Comparison of ENCODE assay signal across 13 mouse cellular contexts in the genomic region with DNA sequence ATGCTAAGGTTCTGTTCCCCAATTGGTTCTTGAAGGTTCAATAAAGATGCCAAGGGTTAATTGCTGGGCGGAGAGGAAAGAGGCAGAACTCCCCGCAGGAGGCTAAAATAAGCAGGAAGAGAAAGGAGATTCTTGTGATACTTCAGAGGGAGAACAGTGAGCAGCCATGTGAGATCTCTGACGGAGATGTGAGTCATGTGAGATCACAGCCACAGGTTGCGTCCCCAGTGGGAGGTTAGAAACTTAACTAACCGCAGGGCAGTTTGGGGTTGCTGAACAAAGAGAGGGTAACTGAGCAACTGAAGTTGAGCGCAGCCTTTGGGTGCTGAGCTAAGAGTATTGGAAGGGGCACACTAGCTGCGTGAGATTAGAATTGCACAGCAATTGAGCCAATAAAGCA. TPM values are rescaled to one million over a fixed set of nuclear protein-coding genes. Genes with fewer than 3 reads are reported as not detected.
A peak's percentile ranks its signal among the peaks of the same experiment; 100 is the strongest.
DNase-seq lines count a peak whose midpoint lies in the region; ATAC-seq and TF ChIP-seq lines count a peak whose summit lies in the region.
"Had no signal": no experiment of that assay in that cellular context is flagged by ENCODE, and none has a peak within 500 bp of the region (broad histone marks: within the 10 kb centered on the region; RNA-seq: fewer than 3 reads in every experiment).

No protein-coding gene starts in this region.

- ATAC-seq in activated CD4-positive, CD25-positive, alpha-beta regulatory T cell, adult 4 months: peak; percentile 98
- ATAC-seq: forebrain, embryonic 14.5 days; liver, embryonic 12.5 days had no signal

- no peaks in the 10 kb centered on the region for H3K36me3 ChIP-seq in myocyte (ENCODE audit: control insufficient read depth, insufficient read depth)
- H3K36me3 ChIP-seq in midbrain, embryonic 10.5 days: no peaks in the 10 kb centered on the region
- H3K36me3 ChIP-seq: hindbrain, embryonic 10.5 days; kidney, embryonic 15.5 days; neural tube, embryonic 12.5 days had no signal

- H3K79me2 ChIP-seq in myocyte (ENCODE audit: control insufficient read depth, insufficient read depth): no peaks in the 10 kb centered on the region

- 65% methylated on average over 7 of the region's 7 CpGs for WGBS in midbrain, embryonic 10.5 days

- no peaks in the 10 kb centered on the region; the same call in 1 of the 2 replicates for H3K4me1 ChIP-seq in midbrain, embryonic 10.5 days
- H3K4me1 ChIP-seq: kidney, embryonic 15.5 days; neural tube, embryonic 12.5 days had no signal

- no peak overlapping the region for H3K27ac ChIP-seq in midbrain, embryonic 10.5 days (replicated peaks)
- H3K27ac ChIP-seq: hindbrain, embryonic 10.5 days; kidney, embryonic 15.5 days; liver, embryonic 12.5 days; neural tube, embryonic 12.5 days had no signal

- TF ChIP-seq POLR2A in myocyte (IDR thresholded peaks at IDR 0.05; ENCODE audit: insufficient read length, low read depth): no peak

- H3K4me3 ChIP-seq in myocyte: no peak overlapping the region
- no peak overlapping the region for H3K4me3 ChIP-seq in midbrain, embryonic 10.5 days
- H3K4me3 ChIP-seq: hindbrain, embryonic 10.5 days; kidney, embryonic 15.5 days; liver, embryonic 12.5 days; neural tube, embryonic 12.5 days had no signal

- H3K9me3 ChIP-seq in midbrain, embryonic 10.5 days (replicated peaks): no peaks in the 10 kb centered on the region
- H3K9me3 ChIP-seq: hindbrain, embryonic 10.5 days; kidney, embryonic 15.5 days; liver, embryonic 12.5 days; neural tube, embryonic 12.5 days had no signal

- H3K27me3 ChIP-seq in myocyte (ENCODE audit: control insufficient read depth, insufficient read depth, insufficient read length): no peaks in the 10 kb centered on the region
- no peaks in the 10 kb centered on the region for H3K27me3 ChIP-seq in midbrain, embryonic 10.5 days (ENCODE audit: low read depth, poor library complexity, severe bottlenecking)
- H3K27me3 ChIP-seq: kidney, embryonic 15.5 days; liver, embryonic 12.5 days; neural tube, embryonic 12.5 days had no signal

- no peak overlapping the region for H3ac ChIP-seq in myocyte (ENCODE audit: control insufficient read depth, insufficient read length)

- peak overlapping the region; percentile 68 for H3K4me2 ChIP-seq in myocyte (ENCODE audit: low read depth)
- H3K4me2 ChIP-seq: kidney, embryonic 15.5 days; liver, embryonic 12.5 days; neural tube, embryonic 12.5 days had no signal

- peak; percentile 75 for DNase-seq in 416B (ENCODE audit: low read depth)
- peak; percentile 91 for DNase-seq in CD4-positive, CD25-positive, alpha-beta regulatory T cell, adult 2 months (ENCODE audit: low read depth, low spot score)
- no peak for DNase-seq in midbrain, embryonic 10.5 days (ENCODE audit: low spot score)
- no peak for DNase-seq in left cerebral cortex, adult 8-10 months (ENCODE audit: low spot score in 2 of 2)
- no peak for DNase-seq in layer of hippocampus, adult 18-20 months (ENCODE audit: low spot score in 2 of 2)
- DNase-seq: cerebellum, postnatal 14 days had no signal

TF ChIP-seq in myocyte, 11 proteins besides CTCF, POLR2A, EP300 and RAD21:
- TF ChIP-seq CEBPB (IDR thresholded peaks at IDR 0.05; ENCODE audit: insufficient read depth, poor library complexity, severe bottlenecking) (no peak), TCF12 (IDR thresholded peaks at IDR 0.05; ENCODE audit: insufficient read depth, poor library complexity, severe bottlenecking) (no peak), POLR2AphosphoS2 (IDR thresholded peaks at IDR 0.05; ENCODE audit: insufficient read length, low read depth) (no peak), USF1 (IDR thresholded peaks at IDR 0.05; ENCODE audit: low read depth) (no peak), E2F4 (IDR thresholded peaks at IDR 0.05; ENCODE audit: insufficient read depth) (no peak), MAX (IDR thresholded peaks at IDR 0.05; ENCODE audit: low read depth) (no peak), SRF (IDR thresholded peaks at IDR 0.05; ENCODE audit: control insufficient read depth, insufficient read length, low read depth) (no peak), TCF3 (IDR thresholded peaks at IDR 0.05; ENCODE audit: insufficient read length, low read depth) (no peak), MYOD1 (IDR thresholded peaks at IDR 0.05; ENCODE audit: control insufficient read depth in 1 of 3, insufficient read length in 2 of 3, low read depth in 2 of 3) (no peak), REST (IDR thresholded peaks at IDR 0.05; ENCODE audit: insufficient read depth, insufficient read length) (no peak)

RNA-seq across cellular contexts. Expression of a gene that starts 9.3 kb away (rescaled TPM):
- polyA plus RNA-seq in activated CD4-positive, CD25-positive, alpha-beta regulatory T cell, adult 4 months (2017; shearing (Covaris generic)): 10 to 100 TPM; 87.0 to 90.6 TPM
- polyA plus RNA-seq in myocyte (2012; fragmentation: generic; extraction: Trizol): 16.2 TPM
- polyA plus RNA-seq in midbrain, embryonic 10.5 days (2016; fragmentation: Nextera tagmentation; extraction: Ambion mirVana): 52.0 and 55.8 TPM in 2 replicates
- 10 to 100 TPM; 45.4 to 56.2 (median 49.8) TPM for total RNA-seq in left cerebral cortex, adult 8-10 months (2022)
- 10 to 100 TPM; 40.9 to 44.4 TPM for total RNA-seq in layer of hippocampus, adult 18-20 months (2021)

Comparison
In these comparisons a context has a peak if more than half of its experiments do, and no peak if none do; other contexts are left out.
1. DNase-seq: peak in 416B (single experiment) and CD4-positive, CD25-positive, alpha-beta regulatory T cell, adult 2 months (single experiment); none in midbrain, embryonic 10.5 days (single experiment), left cerebral cortex, adult 8-10 months (0 of 2) and layer of hippocampus, adult 18-20 months (0 of 2).